Mouse (Mus musculus) forebrain, embryonic 16.5 days (tissue): Measurements from ENCODE around the gene Qsox1. TPM values are rescaled to one million over a fixed set of nuclear protein-coding genes. Genes with fewer than 3 reads are reported as not detected.
A peak's percentile ranks its signal among the peaks of the same experiment; 100 is the strongest.

Source experiments
- ATAC-seq: fragments of 200-750 bp; cut with Nextera tagmentation; 2 replicates; pipeline ENCODE4 v1.8.0; 2017; ENCODE audit warnings: mild to moderate bottlenecking, moderate library complexity
- H3K27ac ChIP-seq: fragments of 300-500 bp; sonication (generic); 2 replicates; pipeline ENCODE4 v1.5.1; 2014; ENCODE audit warnings: low read length, control low read depth
- H3K27me3 ChIP-seq: fragments of 300-500 bp; sonication (generic); replicated peaks from 2 replicates; pipeline ENCODE4 v1.6.1; 2014; ENCODE audit warnings: low read length; ENCODE audit not compliant: control insufficient read depth, insufficient read depth
- H3K36me3 ChIP-seq: fragments of 300-500 bp; sonication (generic); 2 replicates; pipeline ENCODE4 v1.6.1; 2014; ENCODE audit not compliant: control insufficient read depth, insufficient read depth
- H3K4me1 ChIP-seq: fragments of 300-500 bp; sonication (generic); replicated peaks from 2 replicates; pipeline ENCODE4 v1.6.1; 2014; ENCODE audit warnings: low read length; ENCODE audit not compliant: control insufficient read depth, insufficient read depth
- H3K4me2 ChIP-seq: fragments of 300-500 bp; sonication (generic); 2 replicates; pipeline ENCODE4 v1.6.1; 2014; ENCODE audit warnings: mild to moderate bottlenecking, low read length, control low read depth
- H3K4me3 ChIP-seq: fragments of 300-500 bp; sonication (generic); replicated peaks from 2 replicates; pipeline ENCODE4 v1.5.1; 2014; ENCODE audit warnings: mild to moderate bottlenecking, low read length, control low read depth
- H3K9ac ChIP-seq: fragments of 300-500 bp; sonication (generic); replicated peaks from 2 replicates; pipeline ENCODE4 v1.6.1; 2014; ENCODE audit warnings: low read depth, low read length, control low read depth
- H3K9me3 ChIP-seq: fragments of 300-500 bp; sonication (generic); 2 replicates; pipeline ENCODE4 v1.6.1; 2016; ENCODE audit warnings: low read length; ENCODE audit not compliant: control insufficient read depth
- WGBS: fragments of 180-500 bp; shearing (Covaris S2); extraction: QIAGEN DNeasy Blood & Tissue Kit; methylation state at CpG from one replicate; pipeline ENCODE4 v1.1.7; 2014; 5-methylcytosine and 5-hydroxymethylcytosine counted together
- polyA plus RNA-seq: library from polyadenylated mRNA; unstranded; fragments of >200 nt; fragmentation: Nextera tagmentation; extraction: Ambion mirVana; gene quantifications from 2 replicates; pipeline ENCODE4 v1.2.1, GENCODE M21; 2015

The Qsox1 gene
- 19.5 and 20.4 TPM in 2 replicates for polyA plus RNA-seq

DNA sequence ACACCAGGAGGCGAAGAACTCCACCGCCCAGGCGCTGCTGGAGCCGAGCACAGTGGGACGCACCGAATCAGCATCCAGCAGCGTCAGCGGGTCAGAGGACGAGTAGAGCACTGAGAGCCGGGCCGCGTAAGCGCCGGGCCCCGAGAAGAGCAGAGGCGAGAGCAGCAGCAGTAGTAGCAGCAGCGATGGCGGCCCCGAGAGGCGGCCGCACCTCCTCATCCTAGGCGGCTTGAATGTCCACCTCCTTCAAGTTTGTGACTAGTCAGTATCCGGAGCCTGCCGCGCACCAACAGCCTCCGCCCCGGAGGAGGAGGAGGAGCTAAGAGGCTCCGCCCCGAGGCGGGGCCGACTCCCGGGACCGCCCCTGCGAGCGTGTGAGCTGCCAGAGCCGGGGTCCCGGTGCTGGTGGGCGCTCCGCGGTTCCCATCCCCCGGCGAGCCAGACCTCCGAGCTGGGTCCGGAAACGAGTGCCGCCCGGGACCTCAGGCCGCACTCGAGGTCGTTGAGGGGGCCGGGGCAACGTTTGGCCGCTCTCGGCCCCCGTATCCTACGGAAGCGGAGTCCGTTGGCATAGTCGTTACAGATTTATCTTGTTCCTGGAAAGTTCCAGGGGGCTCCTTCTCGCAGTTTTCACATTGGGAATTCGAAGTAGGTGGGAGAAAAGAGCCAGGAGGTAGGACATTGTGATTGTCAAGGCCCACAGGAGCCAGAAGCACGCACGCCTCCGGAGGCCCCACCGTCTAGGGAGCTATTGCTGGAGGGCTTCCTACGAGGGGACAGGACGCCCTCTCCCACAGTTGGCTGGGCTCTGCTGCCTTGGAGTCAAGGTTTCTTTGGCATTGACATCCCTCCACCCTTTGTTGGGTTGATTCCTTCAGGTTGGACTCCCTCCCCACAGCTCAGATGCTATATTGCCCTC is at the start of gene Qsox1:
TSS of gene Qsox1 (minus strand) at position 309 of the 919 bp plus-strand sequence.
- H3K4me2 ChIP-seq = peak within 1 kb of the TSS; percentile 75
- no peaks in the 10 kb centered on the region for H3K36me3 ChIP-seq
- H3K4me1 ChIP-seq = peaks cover 25% of the 10 kb centered on the region
- H3K9ac ChIP-seq = peak within 1 kb of the TSS; percentile 77
- ATAC-seq = peak; percentile 98
- under 1% methylated on average over 59 of the region's 67 CpGs for WGBS
- H3K9me3 ChIP-seq = no peaks in the 10 kb centered on the region
- peak within 1 kb of the TSS; percentile 86 for H3K4me3 ChIP-seq
- H3K27me3 ChIP-seq = no peaks in the 10 kb centered on the region
- peak within 1 kb of the TSS; percentile 21; the same call in 1 of the 2 replicates for H3K27ac ChIP-seq

DNA sequence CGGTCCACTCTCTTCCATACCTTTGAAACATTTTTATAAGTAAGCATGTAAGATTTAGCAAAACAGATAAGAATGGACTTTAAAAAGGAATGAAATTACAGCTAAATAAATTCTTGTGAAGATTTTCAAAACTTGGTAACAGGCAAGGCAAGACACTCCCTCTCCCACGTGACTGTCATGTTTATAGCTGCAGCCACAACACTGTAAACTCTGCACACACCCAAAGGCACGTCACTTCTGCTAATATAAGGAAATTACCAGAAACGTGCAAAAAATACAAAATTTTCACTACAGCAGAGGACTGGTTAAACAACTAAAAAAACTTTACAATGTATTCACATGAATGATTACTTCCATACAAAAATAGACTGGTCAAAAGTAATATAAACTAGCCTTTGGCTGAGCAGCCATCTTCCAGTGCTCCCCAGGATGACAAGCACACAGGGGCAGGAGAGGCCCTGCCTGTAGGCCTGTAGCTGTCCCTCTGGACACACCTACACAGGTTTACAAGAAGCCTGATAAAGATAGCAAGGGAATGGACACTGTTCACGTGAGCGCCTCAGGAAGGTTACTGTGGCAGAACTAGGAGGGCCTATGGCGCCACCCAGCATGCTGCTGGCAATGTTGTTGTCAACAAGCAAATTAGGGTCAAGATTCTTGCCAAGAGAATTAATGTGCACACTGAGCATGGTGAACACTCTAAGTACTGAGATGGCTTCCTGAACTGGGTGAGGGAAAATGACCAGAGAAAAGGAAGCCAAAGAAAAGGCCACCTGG is 42.4 kb upstream of the Qsox1 start:
- H3K27me3 ChIP-seq = no peaks in the 10 kb centered on the region
- 78% methylated on average over 7 of the region's 7 CpGs for WGBS
- H3K36me3 ChIP-seq = peaks cover 17% of the 10 kb centered on the region
- no peaks in the 10 kb centered on the region for H3K9me3 ChIP-seq
- H3K4me2 ChIP-seq = no peak overlapping the region
- no peak overlapping the region for H3K27ac ChIP-seq
- H3K4me3 ChIP-seq = no peak overlapping the region
- no peak overlapping the region for H3K9ac ChIP-seq
- no peaks in the 10 kb centered on the region for H3K4me1 ChIP-seq
- no peak for ATAC-seq

DNA sequence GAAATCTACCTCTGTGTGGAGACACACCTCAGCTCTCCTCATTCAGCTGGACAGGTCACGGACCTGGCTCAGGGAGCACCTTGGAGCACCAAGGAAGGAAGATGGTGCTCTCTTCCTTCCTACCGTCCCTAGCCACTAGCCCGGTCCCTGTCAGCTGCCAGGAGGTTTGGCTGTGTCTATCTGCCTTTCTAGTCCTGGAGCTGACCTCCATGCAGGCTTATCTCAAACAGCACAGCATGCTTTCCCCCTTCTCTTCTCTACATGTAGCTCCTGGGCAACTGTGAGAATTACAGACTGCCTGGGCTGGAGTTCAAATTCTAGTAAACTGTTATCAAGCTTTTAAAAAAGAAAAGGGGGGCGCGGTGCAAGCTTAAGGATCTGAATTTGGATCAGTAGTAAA is 40.3 kb upstream of the Qsox1 start:
- ATAC-seq = no peak

DNA sequence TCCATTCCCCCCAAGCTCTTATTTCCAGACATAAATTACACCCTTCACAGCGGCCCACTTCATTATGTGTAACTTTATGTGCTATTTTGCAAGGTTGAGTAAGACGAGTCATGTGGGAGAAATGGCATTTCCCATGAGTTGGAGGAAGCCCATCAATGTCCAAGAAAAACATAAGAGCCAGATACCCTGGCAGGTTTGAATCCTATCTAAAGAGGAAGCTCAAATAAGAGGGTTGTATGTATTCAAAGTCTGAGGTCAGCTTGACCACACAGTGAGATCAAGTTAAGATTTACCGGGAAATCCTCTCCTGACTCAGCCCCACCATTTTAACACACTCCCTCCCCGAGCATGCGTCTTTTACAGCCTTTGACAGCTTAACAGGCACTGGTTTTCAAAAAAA is 31.5 kb upstream of the Qsox1 start:
- WGBS = 90% methylated on average over 5 of the region's 5 CpGs
- no peak overlapping the region for H3K9ac ChIP-seq
- no peaks in the 10 kb centered on the region for H3K27me3 ChIP-seq
- H3K4me1 ChIP-seq = no peaks in the 10 kb centered on the region
- H3K9me3 ChIP-seq = no peaks in the 10 kb centered on the region
- no peak overlapping the region for H3K27ac ChIP-seq
- no peak overlapping the region for H3K4me3 ChIP-seq
- no peak overlapping the region for H3K4me2 ChIP-seq
- no peak for ATAC-seq
- peaks cover 13% of the 10 kb centered on the region for H3K36me3 ChIP-seq

More for the DNA sequence above, 40.3 kb upstream of the Qsox1 start:
- 98% methylated on average over 5 of the region's 5 CpGs for WGBS
- H3K36me3 ChIP-seq = peaks cover 14% of the 10 kb centered on the region
- H3K9ac ChIP-seq = no peak overlapping the region
- H3K4me1 ChIP-seq = no peaks in the 10 kb centered on the region
- H3K9me3 ChIP-seq = no peaks in the 10 kb centered on the region
- no peak overlapping the region for H3K4me3 ChIP-seq
- no peak overlapping the region for H3K4me2 ChIP-seq
- H3K27me3 ChIP-seq = no peaks in the 10 kb centered on the region
- no peak overlapping the region for H3K27ac ChIP-seq

DNA sequence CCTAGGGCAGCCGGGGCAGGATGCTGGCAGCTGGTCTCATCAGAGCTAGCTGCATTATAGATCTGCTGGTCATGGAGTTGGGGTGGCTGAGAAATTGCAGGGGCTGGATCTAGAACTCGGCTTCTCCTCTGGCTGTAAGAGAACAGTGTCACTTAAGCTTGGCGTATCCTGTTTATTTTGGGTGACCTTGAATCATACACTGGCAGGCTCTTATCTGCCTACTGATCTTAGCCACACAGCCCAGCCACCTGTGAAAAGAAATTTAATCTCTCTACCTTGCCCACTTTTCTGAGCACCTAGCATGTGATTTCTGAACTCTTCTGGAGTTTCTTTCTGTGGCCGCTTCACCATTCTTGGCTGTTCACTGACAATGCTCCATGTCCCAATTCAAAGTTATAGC is 30.8 kb upstream of the Qsox1 start:
- Histone ChIP-seq H3K9ac (no peak overlapping the region), H3K4me3 (no peak overlapping the region), H3K27ac (no peak overlapping the region), H3K27me3 (no peaks in the 10 kb centered on the region), H3K9me3 (no peaks in the 10 kb centered on the region), H3K36me3 (peaks cover 11% of the 10 kb centered on the region), H3K4me1 (no peaks in the 10 kb centered on the region), H3K4me2 (no peak overlapping the region)
- whole genome bisulfite sequencing = 91% methylated on average over 4 of the region's 4 CpGs
- ATAC-seq = no peak

DNA sequence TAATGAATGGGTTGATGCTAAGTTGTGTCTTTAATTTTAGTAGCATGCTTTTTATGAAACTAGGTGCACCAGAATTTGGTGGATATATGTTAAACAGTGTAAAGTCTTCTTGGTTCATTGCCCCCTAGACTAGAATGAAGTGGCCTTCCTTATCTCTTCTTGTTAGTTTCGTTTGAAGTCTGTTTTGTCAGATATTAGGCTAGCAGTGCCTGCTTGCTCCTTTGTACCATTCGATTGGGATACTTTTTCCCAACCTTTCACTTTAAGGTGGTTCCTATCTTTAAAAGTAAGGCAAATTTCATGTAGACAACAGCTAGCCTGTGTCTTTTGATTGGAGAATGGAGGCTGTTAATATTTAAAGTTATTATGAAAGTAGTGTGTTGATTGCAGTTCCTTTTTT is 23.0 kb upstream of the Qsox1 start:
- 84% methylated on average over 2 of the region's 2 CpGs for WGBS
- ATAC-seq = no peak

DNA sequence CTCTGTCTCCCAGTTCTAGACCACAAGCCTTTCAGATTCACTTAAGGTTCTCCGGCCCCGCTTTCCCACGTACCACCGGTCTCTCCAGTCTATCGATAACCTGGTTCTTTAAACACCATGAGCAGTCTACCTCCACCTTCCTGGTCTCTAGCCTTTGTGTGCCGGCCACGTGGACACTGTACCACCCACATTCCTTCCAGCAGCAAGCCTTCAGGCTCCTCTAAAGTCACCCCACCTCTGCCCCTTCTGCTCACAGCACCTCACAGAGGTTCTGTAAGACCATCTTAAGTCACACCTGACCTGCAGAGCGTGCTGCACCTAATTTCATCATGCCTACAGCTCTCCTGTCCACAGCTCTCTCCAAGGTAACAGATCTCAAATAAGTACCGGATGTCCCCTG is 20.9 kb upstream of the Qsox1 start:
- Histone ChIP-seq H3K4me3 (no peak overlapping the region), H3K9ac (no peak overlapping the region), H3K36me3 (no peaks in the 10 kb centered on the region), H3K4me1 (no peaks in the 10 kb centered on the region), H3K27ac (no peak overlapping the region), H3K27me3 (no peaks in the 10 kb centered on the region), H3K9me3 (no peaks in the 10 kb centered on the region), H3K4me2 (no peak overlapping the region)
- WGBS = 88% methylated on average over 9 of the region's 9 CpGs
- no peak for ATAC-seq

More for the DNA sequence above, 23.0 kb upstream of the Qsox1 start:
- no peaks in the 10 kb centered on the region for H3K4me1 ChIP-seq
- H3K4me3 ChIP-seq = no peak overlapping the region
- no peak overlapping the region for H3K4me2 ChIP-seq
- H3K36me3 ChIP-seq = no peaks in the 10 kb centered on the region
- no peak overlapping the region for H3K27ac ChIP-seq
- H3K9ac ChIP-seq = no peak overlapping the region
- H3K27me3 ChIP-seq = no peaks in the 10 kb centered on the region
- H3K9me3 ChIP-seq = no peaks in the 10 kb centered on the region

DNA sequence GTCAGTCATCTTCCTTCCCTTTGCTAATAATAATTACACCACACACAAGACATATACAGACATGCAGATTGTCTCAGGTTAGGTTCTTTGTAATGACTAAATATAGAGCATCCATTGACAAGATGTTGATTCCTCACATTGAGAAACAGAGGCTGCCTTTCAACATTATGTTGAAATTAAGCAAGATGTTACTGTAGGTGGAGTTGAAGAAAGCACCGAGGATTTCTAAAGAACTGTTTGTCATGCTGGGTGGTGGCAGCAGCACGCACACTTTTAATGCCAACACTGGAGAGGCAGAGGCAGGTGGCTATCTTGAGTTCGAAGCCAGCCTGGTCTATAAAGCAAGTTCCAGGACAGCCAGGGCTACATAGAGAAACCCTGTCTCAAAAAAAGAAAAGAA is 19.3 kb upstream of the Qsox1 start:
- Histone ChIP-seq H3K27me3 (no peaks in the 10 kb centered on the region), H3K4me3 (no peak overlapping the region), H3K4me1 (no peaks in the 10 kb centered on the region), H3K27ac (no peak overlapping the region), H3K36me3 (no peaks in the 10 kb centered on the region), H3K9ac (no peak overlapping the region), H3K4me2 (no peak overlapping the region), H3K9me3 (no peaks in the 10 kb centered on the region)
- ATAC-seq = no peak
- WGBS = 87% methylated on average over 3 of the region's 3 CpGs

DNA sequence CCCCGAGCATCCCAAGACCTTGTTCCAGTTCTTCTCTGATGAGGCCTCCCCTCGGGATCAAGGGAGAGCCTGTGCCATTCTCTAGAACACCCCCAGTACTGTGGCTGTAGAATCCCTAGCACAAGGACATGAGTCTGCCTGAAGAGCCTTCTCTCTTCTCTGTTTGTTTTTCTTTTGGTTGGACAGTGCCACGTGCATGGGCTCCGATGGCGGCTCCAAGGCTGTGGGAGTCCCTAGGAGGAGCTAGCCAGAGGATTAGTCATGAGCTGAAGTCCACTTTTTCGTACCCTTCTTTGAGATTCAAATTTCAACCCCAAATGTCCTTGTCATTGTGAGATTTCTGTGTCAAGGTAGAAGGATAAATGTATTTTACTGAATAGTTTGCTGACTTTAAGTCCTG is 18.2 kb upstream of the Qsox1 start:
- H3K36me3 ChIP-seq = no peaks in the 10 kb centered on the region
- H3K4me3 ChIP-seq = no peak overlapping the region
- no peak overlapping the region for H3K9ac ChIP-seq
- no peak overlapping the region for H3K27ac ChIP-seq
- H3K4me1 ChIP-seq = no peaks in the 10 kb centered on the region
- H3K9me3 ChIP-seq = no peaks in the 10 kb centered on the region
- H3K4me2 ChIP-seq = no peak overlapping the region
- ATAC-seq = no peak
- WGBS = 69% methylated on average over 6 of the region's 6 CpGs
- H3K27me3 ChIP-seq = no peaks in the 10 kb centered on the region
